Mouse (Mus musculus): ENCODE data around the gene Yipf7. TPM values are rescaled to one million over a fixed set of nuclear protein-coding genes. Genes with fewer than 3 reads are reported as not detected.

Gene Yipf7
- not detected in 2 replicates for polyA plus RNA-seq (2015; fragmentation: Nextera tagmentation; extraction: Ambion mirVana)

GRCm38 (mm10) chr5:69542489-69542888 is at the start of gene Yipf7:
Gene Yipf7, minus strand, starts transcription at chr5:69542648.
- H3K36me3 ChIP-seq (ENCODE audit: control insufficient read depth, insufficient read depth, low read length) = no peaks in the 10 kb centered on the region
- no peak for ATAC-seq
- no peaks in the 10 kb centered on the region for H3K9me3 ChIP-seq (ENCODE audit: control insufficient read depth, low read length)
- no peak within 1 kb of the TSS for H3K4me2 ChIP-seq (ENCODE audit: low read depth, low read length)
- no peak within 1 kb of the TSS for H3K9ac ChIP-seq (ENCODE audit: low read depth, low read length)
- no peaks in the 10 kb centered on the region for H3K27me3 ChIP-seq (replicated peaks; ENCODE audit: control insufficient read depth, insufficient read depth, low read length)
- H3K27ac ChIP-seq (ENCODE audit: low read length) = no peak within 1 kb of the TSS
- WGBS = 66% methylated on average over 4 of the region's 4 CpGs
- no peak within 1 kb of the TSS for H3K4me3 ChIP-seq (ENCODE audit: low read length)
- no peaks in the 10 kb centered on the region for H3K4me1 ChIP-seq (ENCODE audit: control insufficient read depth, insufficient read depth, low read length)

GRCm38 (mm10) chr5:69591640-69592461 is 49.4 kb upstream of the Yipf7 start, which contains the start of gene Gnpda2:
Gene Gnpda2, minus strand, starts transcription at chr5:69592340.
- Histone ChIP-seq H3K9me3 (ENCODE audit: control insufficient read depth, low read length) (no peaks in the 10 kb centered on the region), H3K4me3 (ENCODE audit: low read length) (peak within 1 kb of the TSS; percentile 75), H3K4me2 (ENCODE audit: low read depth, low read length) (peak within 1 kb of the TSS; percentile 77), H3K9ac (ENCODE audit: low read depth, low read length) (peak within 1 kb of the TSS; percentile 92), H3K36me3 (ENCODE audit: control insufficient read depth, insufficient read depth, low read length) (peaks cover 3% of the 10 kb centered on the region; the same call in 1 of the 2 replicates), H3K27ac (ENCODE audit: low read length) (peak within 1 kb of the TSS; percentile 74), H3K4me1 (ENCODE audit: control insufficient read depth, insufficient read depth, low read length) (peaks cover 5% of the 10 kb centered on the region; the same call in 1 of the 2 replicates), H3K27me3 (replicated peaks; ENCODE audit: control insufficient read depth, insufficient read depth, low read length) (no peaks in the 10 kb centered on the region)
- ATAC-seq = peak; percentile 99
- WGBS = 3% methylated on average over 42 of the region's 42 CpGs

GRCm38 (mm10) chr5:69557404-69557935 is 15.0 kb upstream of the Yipf7 start:
- peak; percentile 21; the same call in 1 of the 2 replicates for ATAC-seq
- H3K4me3 ChIP-seq (ENCODE audit: low read length) = peak overlapping the region; percentile 84
- H3K27ac ChIP-seq (ENCODE audit: low read length) = peak overlapping the region; percentile 81; the same call in 1 of the 2 replicates
- WGBS = 10% methylated on average over 16 of the region's 16 CpGs
- H3K27me3 ChIP-seq (replicated peaks; ENCODE audit: control insufficient read depth, insufficient read depth, low read length) = no peaks in the 10 kb centered on the region
- peak overlapping the region; percentile 96 for H3K9ac ChIP-seq (ENCODE audit: low read depth, low read length)
- no peaks in the 10 kb centered on the region for H3K36me3 ChIP-seq (ENCODE audit: control insufficient read depth, insufficient read depth, low read length)
- peak overlapping the region; percentile 59 for H3K4me2 ChIP-seq (ENCODE audit: low read depth, low read length)
- H3K9me3 ChIP-seq (ENCODE audit: control insufficient read depth, low read length) = no peaks in the 10 kb centered on the region
- H3K4me1 ChIP-seq (ENCODE audit: control insufficient read depth, insufficient read depth, low read length) = no peaks in the 10 kb centered on the region

GRCm38 (mm10) chr5:69556628-69557403 is 14.4 kb upstream of the Yipf7 start, which contains the start of gene Guf1:
Gene Guf1, plus strand, starts transcription at chr5:69556923.
- no peaks in the 10 kb centered on the region for H3K4me1 ChIP-seq (ENCODE audit: control insufficient read depth, insufficient read depth, low read length)
- peak within 1 kb of the TSS; percentile 96 for H3K9ac ChIP-seq (ENCODE audit: low read depth, low read length)
- under 1% methylated on average over 72 of the region's 72 CpGs for WGBS
- peak within 1 kb of the TSS; percentile 59 for H3K4me2 ChIP-seq (ENCODE audit: low read depth, low read length)
- ATAC-seq = peak; percentile 99
- no peaks in the 10 kb centered on the region for H3K9me3 ChIP-seq (ENCODE audit: control insufficient read depth, low read length)
- peak within 1 kb of the TSS; percentile 84 for H3K4me3 ChIP-seq (ENCODE audit: low read length)
- H3K27me3 ChIP-seq (replicated peaks; ENCODE audit: control insufficient read depth, insufficient read depth, low read length) = no peaks in the 10 kb centered on the region
- peak within 1 kb of the TSS; percentile 81 for H3K27ac ChIP-seq (ENCODE audit: low read length)
- H3K36me3 ChIP-seq (ENCODE audit: control insufficient read depth, insufficient read depth, low read length) = no peaks in the 10 kb centered on the region

- Histone ChIP-seq H3K9me3 (ENCODE audit: control insufficient read depth, low read length) (no peaks in the 10 kb centered on the region), H3K27me3 (replicated peaks; ENCODE audit: control insufficient read depth, insufficient read depth, low read length) (no peaks in the 10 kb centered on the region), H3K4me2 (ENCODE audit: low read depth, low read length) (no peak overlapping the region), H3K27ac (ENCODE audit: low read length) (no peak overlapping the region), H3K4me3 (ENCODE audit: low read length) (no peak overlapping the region), H3K4me1 (ENCODE audit: control insufficient read depth, insufficient read depth, low read length) (no peaks in the 10 kb centered on the region), H3K9ac (ENCODE audit: low read depth, low read length) (no peak overlapping the region), H3K36me3 (ENCODE audit: control insufficient read depth, insufficient read depth, low read length) (no peaks in the 10 kb centered on the region)
- ATAC-seq = no peak
- WGBS = 67% methylated on average over 1 of the region's 1 CpGs
Observed at GRCm38 (mm10) chr5:69541680-69542079, 768 bp downstream of the Yipf7 start.

GRCm38 (mm10) chr5:69523944-69524343 is 18.5 kb downstream of the Yipf7 start:
- no peak for ATAC-seq
- Histone ChIP-seq H3K27ac (ENCODE audit: low read length) (no peak overlapping the region), H3K4me1 (ENCODE audit: control insufficient read depth, insufficient read depth, low read length) (no peaks in the 10 kb centered on the region), H3K9me3 (ENCODE audit: control insufficient read depth, low read length) (no peaks in the 10 kb centered on the region), H3K9ac (ENCODE audit: low read depth, low read length) (no peak overlapping the region), H3K27me3 (replicated peaks; ENCODE audit: control insufficient read depth, insufficient read depth, low read length) (no peaks in the 10 kb centered on the region), H3K4me2 (ENCODE audit: low read depth, low read length) (no peak overlapping the region), H3K36me3 (ENCODE audit: control insufficient read depth, insufficient read depth, low read length) (no peaks in the 10 kb centered on the region), H3K4me3 (ENCODE audit: low read length) (no peak overlapping the region)

GRCm38 (mm10) chr5:69522064-69522463 is 20.4 kb downstream of the Yipf7 start:
- Histone ChIP-seq H3K27ac (ENCODE audit: low read length) (no peak overlapping the region), H3K9ac (ENCODE audit: low read depth, low read length) (no peak overlapping the region), H3K36me3 (ENCODE audit: control insufficient read depth, insufficient read depth, low read length) (no peaks in the 10 kb centered on the region), H3K27me3 (replicated peaks; ENCODE audit: control insufficient read depth, insufficient read depth, low read length) (no peaks in the 10 kb centered on the region), H3K9me3 (ENCODE audit: control insufficient read depth, low read length) (no peaks in the 10 kb centered on the region), H3K4me1 (ENCODE audit: control insufficient read depth, insufficient read depth, low read length) (no peaks in the 10 kb centered on the region), H3K4me2 (ENCODE audit: low read depth, low read length) (no peak overlapping the region), H3K4me3 (ENCODE audit: low read length) (no peak overlapping the region)
- 62% methylated on average over 5 of the region's 5 CpGs for WGBS
- no peak for ATAC-seq

- Histone ChIP-seq H3K4me1 (ENCODE audit: control insufficient read depth, insufficient read depth, low read length) (no peaks in the 10 kb centered on the region), H3K27me3 (replicated peaks; ENCODE audit: control insufficient read depth, insufficient read depth, low read length) (no peaks in the 10 kb centered on the region), H3K27ac (ENCODE audit: low read length) (no peak overlapping the region), H3K36me3 (ENCODE audit: control insufficient read depth, insufficient read depth, low read length) (no peaks in the 10 kb centered on the region), H3K4me3 (ENCODE audit: low read length) (no peak overlapping the region), H3K4me2 (ENCODE audit: low read depth, low read length) (no peak overlapping the region), H3K9me3 (ENCODE audit: control insufficient read depth, low read length) (no peaks in the 10 kb centered on the region), H3K9ac (ENCODE audit: low read depth, low read length) (no peak overlapping the region)
- ATAC-seq = no peak
- 36% methylated on average over 7 of the region's 7 CpGs for WGBS
Observed at GRCm38 (mm10) chr5:69520661-69521278, 21.7 kb downstream of the Yipf7 start.

- H3K36me3 ChIP-seq (ENCODE audit: control insufficient read depth, insufficient read depth, low read length) = no peaks in the 10 kb centered on the region
- no peak overlapping the region for H3K9ac ChIP-seq (ENCODE audit: low read depth, low read length)
- H3K27me3 ChIP-seq (replicated peaks; ENCODE audit: control insufficient read depth, insufficient read depth, low read length) = no peaks in the 10 kb centered on the region
- WGBS = 56% methylated on average over 4 of the region's 4 CpGs
- no peak overlapping the region for H3K4me3 ChIP-seq (ENCODE audit: low read length)
- H3K9me3 ChIP-seq (ENCODE audit: control insufficient read depth, low read length) = no peaks in the 10 kb centered on the region
- no peak overlapping the region for H3K27ac ChIP-seq (ENCODE audit: low read length)
- H3K4me1 ChIP-seq (ENCODE audit: control insufficient read depth, insufficient read depth, low read length) = no peaks in the 10 kb centered on the region
- no peak for ATAC-seq
- no peak overlapping the region for H3K4me2 ChIP-seq (ENCODE audit: low read depth, low read length)
Observed at GRCm38 (mm10) chr5:69512203-69512602, 30.2 kb downstream of the Yipf7 start.
